Mouse (Mus musculus): Measurements from ENCODE around the gene Zic1. TPM values are rescaled to one million over a fixed set of nuclear protein-coding genes. Genes with fewer than 3 reads are reported as not detected.

The Zic1 gene
- total and polyA plus RNA-seq, 2 experiments = not detected

DNA sequence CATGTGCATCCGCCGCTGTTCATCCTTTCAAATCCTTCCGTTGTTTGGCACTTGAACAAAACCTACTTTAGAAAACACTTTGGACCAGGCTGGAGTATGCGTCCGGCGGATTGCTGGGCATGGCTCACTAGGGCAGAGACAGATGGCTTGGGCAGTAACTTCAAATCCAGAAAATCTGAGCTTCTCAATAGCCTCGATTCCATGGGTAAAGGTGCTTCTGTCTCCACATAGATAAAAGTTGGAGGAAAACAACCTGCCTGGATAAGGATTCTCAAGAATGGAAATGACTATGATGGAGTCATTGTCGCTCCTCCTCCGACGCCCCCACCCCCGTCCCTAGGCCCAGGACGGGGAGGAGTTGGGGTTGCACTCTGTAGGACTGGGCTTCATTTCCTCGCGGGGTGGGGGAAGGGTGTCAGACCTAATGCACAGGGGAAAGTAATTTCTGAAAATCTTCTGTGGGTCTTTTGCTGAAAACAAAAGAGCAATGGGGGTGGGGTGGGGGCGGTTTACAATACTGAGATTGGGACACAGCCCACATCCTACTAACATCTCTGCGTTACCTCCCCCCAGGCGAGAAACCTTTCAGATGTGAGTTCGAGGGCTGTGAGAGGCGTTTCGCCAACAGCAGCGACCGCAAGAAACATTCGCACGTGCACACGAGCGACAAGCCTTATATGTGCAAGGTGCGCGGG is 18.0 kb upstream of the Zic1 start:
- H3K9ac ChIP-seq (ENCODE audit: low read depth, low read length) = no peak overlapping the region
- 5% methylated on average over 28 of the region's 28 CpGs for WGBS
- peaks cover 54% of the 10 kb centered on the region for H3K27me3 ChIP-seq (ENCODE audit: control insufficient read depth, insufficient read depth, low read length)
- H3K4me1 ChIP-seq (ENCODE audit: control insufficient read depth, insufficient read depth, low read length) = no peaks in the 10 kb centered on the region
- TF ChIP-seq POLR2A (IDR thresholded peaks at IDR 0.05; ENCODE audit: extremely low read depth, insufficient read depth, low read length) = no peak
- no peak for TF ChIP-seq CTCF (IDR thresholded peaks at IDR 0.05; ENCODE audit: low read depth, low read length)
- no peaks in the 10 kb centered on the region for H3K79me2 ChIP-seq (ENCODE audit: control insufficient read depth, insufficient read depth, low read length)
- no peak overlapping the region for H3K27ac ChIP-seq (replicated peaks; ENCODE audit: insufficient read depth, low read depth, low read length)
- DNase-seq (ENCODE audit: extremely low read depth, low read depth, low spot score) = no peak
- H3K4me3 ChIP-seq (ENCODE audit: insufficient read depth, low read depth, low read length) = no peak overlapping the region
- no peaks in the 10 kb centered on the region for H3K36me3 ChIP-seq (ENCODE audit: control insufficient read depth, insufficient read depth, low read length)

DNA sequence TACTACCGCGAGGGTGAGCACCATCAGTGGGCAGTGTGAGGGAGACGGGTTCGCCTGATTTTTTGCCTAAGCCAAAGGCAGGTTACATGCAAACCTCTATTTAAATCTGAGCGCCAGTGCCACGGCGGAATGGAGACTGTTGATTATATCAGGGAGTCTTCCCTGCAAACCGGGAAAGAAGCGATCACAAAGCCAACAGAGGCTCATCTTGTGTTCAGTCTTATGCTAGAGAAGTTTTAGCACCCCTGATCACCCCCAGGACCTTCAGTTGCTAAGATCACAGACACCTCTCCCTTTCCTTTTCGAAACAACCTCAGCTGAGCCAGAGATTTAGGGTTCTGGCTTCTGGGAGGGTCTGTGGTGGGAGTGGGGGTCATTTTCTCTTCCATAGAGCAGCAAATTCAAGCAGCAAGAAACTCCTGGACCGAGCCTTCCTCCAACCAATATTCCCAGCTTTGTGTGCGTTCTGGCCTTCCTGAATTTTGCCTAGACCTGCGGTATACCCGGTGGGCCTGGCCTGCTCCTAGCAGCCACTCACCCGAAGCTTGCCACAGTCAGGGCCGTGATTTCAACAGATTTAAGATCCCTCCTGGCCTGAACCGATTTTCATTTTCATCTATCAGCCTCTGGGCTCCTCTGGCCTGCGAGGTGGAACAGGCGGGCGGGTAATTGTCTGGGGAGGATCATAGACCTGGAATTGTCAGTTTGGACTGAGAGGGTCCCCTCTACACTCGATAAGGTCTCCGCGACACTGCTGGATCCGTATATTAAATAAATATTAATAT is 17.1 kb upstream of the Zic1 start:
- Histone ChIP-seq H3K4me3 (ENCODE audit: insufficient read depth, low read depth, low read length) (no peak overlapping the region), H3K79me2 (ENCODE audit: control insufficient read depth, insufficient read depth, low read length) (no peaks in the 10 kb centered on the region), H3K4me1 (ENCODE audit: control insufficient read depth, insufficient read depth, low read length) (no peaks in the 10 kb centered on the region), H3K9ac (ENCODE audit: low read depth, low read length) (no peak overlapping the region), H3K36me3 (ENCODE audit: control insufficient read depth, insufficient read depth, low read length) (no peaks in the 10 kb centered on the region), H3K27ac (replicated peaks; ENCODE audit: insufficient read depth, low read depth, low read length) (no peak overlapping the region), H3K27me3 (ENCODE audit: control insufficient read depth, insufficient read depth, low read length) (peaks cover 60% of the 10 kb centered on the region)
- no peak for DNase-seq (ENCODE audit: extremely low read depth, low read depth, low spot score)
- TF ChIP-seq CTCF (IDR thresholded peaks at IDR 0.05; ENCODE audit: low read depth, low read length) (no peak), POLR2A (IDR thresholded peaks at IDR 0.05; ENCODE audit: extremely low read depth, insufficient read depth, low read length) (no peak)
- 7% methylated on average over 24 of the region's 24 CpGs for WGBS

DNA sequence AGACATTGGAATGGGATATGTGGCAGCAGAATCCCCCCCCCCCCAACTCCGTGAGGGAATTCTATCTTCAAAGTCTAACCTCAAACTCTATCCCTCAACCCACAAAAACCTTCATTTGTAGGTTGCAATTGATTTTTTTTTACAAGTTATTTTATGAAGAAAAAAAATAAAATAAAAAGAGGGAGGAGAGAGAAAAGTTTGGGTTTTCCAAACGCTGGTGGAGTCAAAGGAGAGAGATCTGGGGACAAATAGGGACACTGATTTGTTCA is 16.4 kb upstream of the Zic1 start:
- 5% methylated on average over 2 of the region's 2 CpGs for WGBS
- Histone ChIP-seq H3K9ac (ENCODE audit: low read depth, low read length) (no peak overlapping the region), H3K4me3 (ENCODE audit: insufficient read depth, low read depth, low read length) (no peak overlapping the region), H3K4me1 (ENCODE audit: control insufficient read depth, insufficient read depth, low read length) (no peaks in the 10 kb centered on the region), H3K79me2 (ENCODE audit: control insufficient read depth, insufficient read depth, low read length) (no peaks in the 10 kb centered on the region), H3K36me3 (ENCODE audit: control insufficient read depth, insufficient read depth, low read length) (no peaks in the 10 kb centered on the region), H3K27me3 (ENCODE audit: control insufficient read depth, insufficient read depth, low read length) (peaks cover 59% of the 10 kb centered on the region), H3K27ac (replicated peaks; ENCODE audit: insufficient read depth, low read depth, low read length) (no peak overlapping the region)
- no peak for DNase-seq (ENCODE audit: extremely low read depth, low read depth, low spot score)
- TF ChIP-seq CTCF (IDR thresholded peaks at IDR 0.05; ENCODE audit: low read depth, low read length) (no peak), POLR2A (IDR thresholded peaks at IDR 0.05; ENCODE audit: extremely low read depth, insufficient read depth, low read length) (no peak)

DNA sequence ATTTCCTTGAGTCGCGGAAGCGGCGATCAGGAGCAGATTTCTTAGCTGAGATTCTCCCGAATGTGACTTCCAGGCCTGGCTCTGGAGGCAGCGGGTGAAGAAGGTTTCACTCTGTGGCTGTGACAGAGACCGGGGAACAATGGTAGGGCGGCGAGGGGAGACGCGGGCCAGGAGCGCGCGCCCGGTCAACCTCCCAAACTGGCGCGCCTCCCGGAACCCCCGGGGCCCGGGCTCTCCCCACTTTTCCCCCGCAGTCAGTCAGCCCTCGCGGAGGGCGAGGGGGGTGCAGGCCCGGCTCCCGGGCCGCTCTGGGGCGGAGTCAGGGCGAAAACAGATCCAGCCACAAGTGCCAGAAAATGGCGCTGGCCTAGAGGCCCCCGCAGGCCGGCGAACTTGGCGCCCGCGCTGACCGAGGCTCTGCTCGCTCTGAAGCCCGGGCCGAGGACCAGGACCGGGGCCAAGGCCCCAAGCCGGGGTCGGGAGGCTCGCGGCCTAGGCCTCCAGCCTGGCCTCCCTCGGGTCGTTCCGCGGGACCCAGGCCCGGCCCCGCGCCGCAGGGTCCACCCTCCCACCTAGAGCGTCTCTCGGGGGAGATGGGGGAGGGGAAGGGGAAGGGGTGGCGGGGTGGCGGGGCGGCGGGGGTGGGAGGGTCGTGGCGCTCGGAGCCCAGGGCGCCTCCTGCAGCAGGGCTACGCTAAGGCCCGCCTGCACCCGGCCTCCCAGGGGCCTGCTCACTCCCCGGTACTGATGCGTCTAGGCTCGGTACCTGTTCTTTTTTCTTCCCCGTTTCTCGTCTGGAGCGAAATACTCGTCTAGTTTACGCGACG is 15.9 kb upstream of the Zic1 start:
- 2% methylated on average over 72 of the region's 76 CpGs for WGBS
- no peaks in the 10 kb centered on the region for H3K4me1 ChIP-seq (ENCODE audit: control insufficient read depth, insufficient read depth, low read length)
- H3K36me3 ChIP-seq (ENCODE audit: control insufficient read depth, insufficient read depth, low read length) = no peaks in the 10 kb centered on the region
- peak overlapping the region; percentile 30; the same call in 1 of the 2 replicates for H3K4me3 ChIP-seq (ENCODE audit: insufficient read depth, low read depth, low read length)
- no peak for TF ChIP-seq POLR2A (IDR thresholded peaks at IDR 0.05; ENCODE audit: extremely low read depth, insufficient read depth, low read length)
- TF ChIP-seq CTCF (IDR thresholded peaks at IDR 0.05; ENCODE audit: low read depth, low read length) = no peak
- peaks cover 58% of the 10 kb centered on the region for H3K27me3 ChIP-seq (ENCODE audit: control insufficient read depth, insufficient read depth, low read length)
- no peak for DNase-seq (ENCODE audit: extremely low read depth, low read depth, low spot score)
- no peak overlapping the region for H3K27ac ChIP-seq (replicated peaks; ENCODE audit: insufficient read depth, low read depth, low read length)
- no peak overlapping the region for H3K9ac ChIP-seq (ENCODE audit: low read depth, low read length)
- H3K79me2 ChIP-seq (ENCODE audit: control insufficient read depth, insufficient read depth, low read length) = no peaks in the 10 kb centered on the region

DNA sequence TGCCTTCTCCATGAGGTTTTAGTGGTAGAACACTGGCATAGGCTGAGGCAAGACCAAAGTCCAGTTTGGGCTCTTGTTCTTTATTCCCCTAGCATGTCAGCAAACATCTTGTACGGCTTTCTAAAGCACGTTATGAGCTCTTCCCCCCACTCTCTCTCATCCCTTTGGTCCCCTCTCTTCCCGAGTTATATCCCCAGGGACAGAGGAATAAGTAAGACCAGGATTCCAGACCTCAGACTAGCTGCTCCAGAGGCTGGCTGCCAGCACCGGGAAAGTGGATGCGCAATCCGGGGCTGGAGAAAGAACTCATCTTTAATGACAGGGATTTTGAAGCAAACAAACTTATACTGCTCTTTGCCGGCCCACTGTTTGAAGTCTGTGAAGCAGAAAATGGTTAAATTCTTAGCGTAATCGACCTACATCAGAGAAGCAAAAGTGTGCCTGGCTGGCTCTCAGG is 14.9 kb upstream of the Zic1 start:
- peaks cover 56% of the 10 kb centered on the region for H3K27me3 ChIP-seq (ENCODE audit: control insufficient read depth, insufficient read depth, low read length)
- 3% methylated on average over 9 of the region's 9 CpGs for WGBS

More for the DNA sequence above, 14.9 kb upstream of the Zic1 start:
- Histone ChIP-seq H3K79me2 (ENCODE audit: control insufficient read depth, insufficient read depth, low read length) (no peaks in the 10 kb centered on the region), H3K27ac (replicated peaks; ENCODE audit: insufficient read depth, low read depth, low read length) (no peak overlapping the region), H3K9ac (ENCODE audit: low read depth, low read length) (no peak overlapping the region), H3K4me1 (ENCODE audit: control insufficient read depth, insufficient read depth, low read length) (no peaks in the 10 kb centered on the region), H3K4me3 (ENCODE audit: insufficient read depth, low read depth, low read length) (no peak overlapping the region), H3K36me3 (ENCODE audit: control insufficient read depth, insufficient read depth, low read length) (no peaks in the 10 kb centered on the region)
- no peak for DNase-seq (ENCODE audit: extremely low read depth, low read depth, low spot score)
- TF ChIP-seq POLR2A (IDR thresholded peaks at IDR 0.05; ENCODE audit: extremely low read depth, insufficient read depth, low read length) (no peak), CTCF (IDR thresholded peaks at IDR 0.05; ENCODE audit: low read depth, low read length) (no peak)

Data from liver, adult 2 months (tissue).